Mouse (Mus musculus): ENCODE results near the gene Hoxb1. TPM values are rescaled to one million over a fixed set of nuclear protein-coding genes. Genes with fewer than 3 reads are reported as not detected.
A peak's percentile ranks its signal among the peaks of the same experiment; 100 is the strongest.

Hoxb1 gene
- polyA plus RNA-seq, 1 experiment from 2014 or later: not detected

- WGBS: under 1% methylated on average over 74 of the region's 75 CpGs
- no peak for ATAC-seq (ENCODE audit: borderline replicate concordance, extremely low read depth, low FRiP score, low TSS enrichment)
- peak overlapping the region; percentile 65 for H3K9ac ChIP-seq
- peaks cover 29% of the 10 kb centered on the region; the same call in 1 of the 2 replicates for H3K27me3 ChIP-seq
- peak overlapping the region; percentile 97 for H3K27ac ChIP-seq
- no peaks in the 10 kb centered on the region for H3K9me3 ChIP-seq
- H3K4me1 ChIP-seq: peaks cover 37% of the 10 kb centered on the region
- peak overlapping the region; percentile 65 for H3K4me2 ChIP-seq
- no peaks in the 10 kb centered on the region for H3K36me3 ChIP-seq
- peak overlapping the region; percentile 52 for H3K4me3 ChIP-seq
Observed at GRCm38 (mm10) chr11:96352691-96353521, 12.6 kb upstream of the Hoxb1 start.

GRCm38 (mm10) chr11:96353522-96353841 lies 12.1 kb upstream of the Hoxb1 start:
- no peaks in the 10 kb centered on the region for H3K9me3 ChIP-seq
- H3K4me2 ChIP-seq: peak overlapping the region; percentile 65
- H3K4me3 ChIP-seq: peak overlapping the region; percentile 52
- H3K36me3 ChIP-seq: no peaks in the 10 kb centered on the region
- 3% methylated on average over 14 of the region's 14 CpGs for WGBS
- no peak for ATAC-seq (ENCODE audit: borderline replicate concordance, extremely low read depth, low FRiP score, low TSS enrichment)
- peak overlapping the region; percentile 65 for H3K9ac ChIP-seq
- peaks cover 32% of the 10 kb centered on the region for H3K4me1 ChIP-seq
- H3K27me3 ChIP-seq: peaks cover 23% of the 10 kb centered on the region; the same call in 1 of the 2 replicates
- peak overlapping the region; percentile 97 for H3K27ac ChIP-seq

- no peaks in the 10 kb centered on the region for H3K9me3 ChIP-seq
- H3K27me3 ChIP-seq: peaks cover 21% of the 10 kb centered on the region; the same call in 1 of the 2 replicates
- ATAC-seq (ENCODE audit: borderline replicate concordance, extremely low read depth, low FRiP score, low TSS enrichment): no peak
- H3K4me2 ChIP-seq: peak overlapping the region; percentile 65
- peaks cover 28% of the 10 kb centered on the region for H3K4me1 ChIP-seq
- peak overlapping the region; percentile 65 for H3K9ac ChIP-seq
- H3K36me3 ChIP-seq: no peaks in the 10 kb centered on the region
- peak overlapping the region; percentile 52 for H3K4me3 ChIP-seq
- 13% methylated on average over 8 of the region's 8 CpGs for WGBS
- peak overlapping the region; percentile 74 for H3K27ac ChIP-seq
Observed at GRCm38 (mm10) chr11:96353939-96354338, 11.6 kb upstream of the Hoxb1 start.

- H3K9me3 ChIP-seq: no peaks in the 10 kb centered on the region
- ATAC-seq (ENCODE audit: borderline replicate concordance, extremely low read depth, low FRiP score, low TSS enrichment): no peak
- H3K36me3 ChIP-seq: no peaks in the 10 kb centered on the region
- H3K4me1 ChIP-seq: peaks cover 27% of the 10 kb centered on the region
- H3K27me3 ChIP-seq: peaks cover 21% of the 10 kb centered on the region; the same call in 1 of the 2 replicates
- H3K4me3 ChIP-seq: peak overlapping the region; percentile 52
- peak overlapping the region; percentile 65 for H3K4me2 ChIP-seq
- peak overlapping the region; percentile 74 for H3K27ac ChIP-seq
- H3K9ac ChIP-seq: peak overlapping the region; percentile 65
- WGBS: 1% methylated on average over 25 of the region's 25 CpGs
Observed at GRCm38 (mm10) chr11:96354376-96354775, 11.2 kb upstream of the Hoxb1 start.

GRCm38 (mm10) chr11:96354801-96355311 lies 10.7 kb upstream of the Hoxb1 start:
- peaks cover 23% of the 10 kb centered on the region for H3K4me1 ChIP-seq
- 13% methylated on average over 9 of the region's 9 CpGs for WGBS
- H3K4me3 ChIP-seq: peak overlapping the region; percentile 52
- no peak for ATAC-seq (ENCODE audit: borderline replicate concordance, extremely low read depth, low FRiP score, low TSS enrichment)
- H3K36me3 ChIP-seq: no peaks in the 10 kb centered on the region
- H3K27me3 ChIP-seq: peaks cover 21% of the 10 kb centered on the region; the same call in 1 of the 2 replicates
- peak overlapping the region; percentile 65 for H3K4me2 ChIP-seq
- H3K9ac ChIP-seq: peak overlapping the region; percentile 65
- H3K9me3 ChIP-seq: no peaks in the 10 kb centered on the region
- peak overlapping the region; percentile 74 for H3K27ac ChIP-seq

GRCm38 (mm10) chr11:96363807-96364206 lies 1.7 kb upstream of the Hoxb1 start:
- ATAC-seq (ENCODE audit: borderline replicate concordance, extremely low read depth, low FRiP score, low TSS enrichment): no peak
- H3K4me1 ChIP-seq: peaks cover 22% of the 10 kb centered on the region
- WGBS: 28% methylated on average over 5 of the region's 5 CpGs

GRCm38 (mm10) chr11:96366092-96367041 lies 815 bp downstream of the Hoxb1 start:
- Histone ChIP-seq H3K4me2 (peak overlapping the region; percentile 51), H3K4me3 (peak overlapping the region; percentile 17), H3K9me3 (no peaks in the 10 kb centered on the region), H3K36me3 (no peaks in the 10 kb centered on the region), H3K27me3 (peaks cover 47% of the 10 kb centered on the region), H3K9ac (no peak overlapping the region), H3K27ac (no peak overlapping the region), H3K4me1 (peaks cover 22% of the 10 kb centered on the region)
- no peak for ATAC-seq (ENCODE audit: borderline replicate concordance, extremely low read depth, low FRiP score, low TSS enrichment)
- WGBS: 9% methylated on average over 47 of the region's 47 CpGs

More at GRCm38 (mm10) chr11:96363807-96364206, 1.7 kb upstream of the Hoxb1 start:
- no peak overlapping the region for H3K27ac ChIP-seq
- H3K27me3 ChIP-seq: peaks cover 47% of the 10 kb centered on the region
- H3K4me2 ChIP-seq: no peak overlapping the region
- no peaks in the 10 kb centered on the region for H3K9me3 ChIP-seq
- no peaks in the 10 kb centered on the region for H3K36me3 ChIP-seq
- H3K9ac ChIP-seq: no peak overlapping the region
- H3K4me3 ChIP-seq: no peak overlapping the region

GRCm38 (mm10) chr11:96367141-96367540 lies 1.6 kb downstream of the Hoxb1 start:
- 49% methylated on average over 6 of the region's 6 CpGs for WGBS

GRCm38 (mm10) chr11:96368686-96369085 lies 3.1 kb downstream of the Hoxb1 start:
- Histone ChIP-seq H3K27ac (no peak overlapping the region), H3K4me2 (no peak overlapping the region), H3K9ac (no peak overlapping the region), H3K9me3 (no peaks in the 10 kb centered on the region), H3K36me3 (no peaks in the 10 kb centered on the region), H3K27me3 (peaks cover 41% of the 10 kb centered on the region), H3K4me1 (peaks cover 34% of the 10 kb centered on the region), H3K4me3 (no peak overlapping the region)
- WGBS: 44% methylated on average over 5 of the region's 5 CpGs
- no peak for ATAC-seq (ENCODE audit: borderline replicate concordance, extremely low read depth, low FRiP score, low TSS enrichment)

More at GRCm38 (mm10) chr11:96367141-96367540, 1.6 kb downstream of the Hoxb1 start:
- Histone ChIP-seq H3K9me3 (no peaks in the 10 kb centered on the region), H3K9ac (no peak overlapping the region), H3K4me2 (peak overlapping the region; percentile 51), H3K4me1 (peaks cover 28% of the 10 kb centered on the region), H3K36me3 (no peaks in the 10 kb centered on the region), H3K27me3 (peaks cover 47% of the 10 kb centered on the region), H3K27ac (no peak overlapping the region), H3K4me3 (peak overlapping the region; percentile 17)
- no peak for ATAC-seq (ENCODE audit: borderline replicate concordance, extremely low read depth, low FRiP score, low TSS enrichment)

GRCm38 (mm10) chr11:96369140-96369539 lies 3.6 kb downstream of the Hoxb1 start:
- Histone ChIP-seq H3K27ac (no peak overlapping the region), H3K4me3 (no peak overlapping the region), H3K9ac (no peak overlapping the region), H3K36me3 (no peaks in the 10 kb centered on the region), H3K9me3 (no peaks in the 10 kb centered on the region), H3K27me3 (peaks cover 37% of the 10 kb centered on the region), H3K4me1 (peaks cover 29% of the 10 kb centered on the region), H3K4me2 (no peak overlapping the region)
- WGBS: 57% methylated on average over 7 of the region's 7 CpGs
- ATAC-seq (ENCODE audit: borderline replicate concordance, extremely low read depth, low FRiP score, low TSS enrichment): no peak

GRCm38 (mm10) chr11:96371726-96372125 lies 6.2 kb downstream of the Hoxb1 start:
- peaks cover 19% of the 10 kb centered on the region for H3K4me1 ChIP-seq
- ATAC-seq (ENCODE audit: borderline replicate concordance, extremely low read depth, low FRiP score, low TSS enrichment): no peak
- H3K4me2 ChIP-seq: no peak overlapping the region
- peaks cover 12% of the 10 kb centered on the region for H3K27me3 ChIP-seq
- H3K27ac ChIP-seq: no peak overlapping the region
- 40% methylated on average over 3 of the region's 3 CpGs for WGBS
- H3K9ac ChIP-seq: no peak overlapping the region
- H3K9me3 ChIP-seq: no peaks in the 10 kb centered on the region
- H3K4me3 ChIP-seq: no peak overlapping the region
- no peaks in the 10 kb centered on the region for H3K36me3 ChIP-seq

Data from lung, embryonic 15.5 days (tissue).